Comparison of ENCODE assay signal across 14 mouse cellular contexts in the genomic region with DNA sequence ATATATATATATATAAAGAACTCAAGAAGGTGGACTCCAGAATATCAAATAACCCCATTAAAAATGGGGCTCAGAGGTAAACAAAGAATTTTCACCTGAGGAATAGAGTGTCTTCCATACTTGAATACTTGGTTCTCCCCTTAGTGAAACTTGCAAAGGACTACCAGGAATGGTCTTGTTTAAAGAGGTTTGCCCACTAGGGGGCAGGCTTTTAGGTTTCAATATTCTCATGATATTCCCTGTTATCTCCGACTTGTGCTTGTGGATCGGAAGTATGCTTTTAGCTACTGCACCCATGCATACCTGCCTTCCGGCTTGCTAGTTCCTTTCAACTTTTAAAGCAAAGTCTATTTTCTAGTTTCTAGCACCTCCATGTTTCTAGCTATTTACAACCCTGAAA.
A peak's percentile ranks its signal among the peaks of the same experiment; 100 is the strongest.
DNase-seq lines count a peak whose midpoint lies in the region; ATAC-seq and TF ChIP-seq lines count a peak whose summit lies in the region.
"Had no signal": no experiment of that assay in that cellular context is flagged by ENCODE, and none has a peak within 500 bp of the region (broad histone marks: within the 10 kb centered on the region; RNA-seq: fewer than 3 reads in every experiment).

No protein-coding gene starts in this region.

- H3K27me3 ChIP-seq in Patski, result no peaks in the 10 kb centered on the region
- H3K27me3 ChIP-seq: heart, embryonic 13.5 days; hindbrain, embryonic 12.5 days; limb, embryonic 12.5 days had no signal

- in situ Hi-C loops in Patski (cut with MboI; ENCODE audit: low pct_unique_long_range_greater_than_20kb), result no loop called here

- POLR2A ChIA-PET in Patski (lab: Charles Lee), result no interaction called here

- peak; percentile 41 for DNase-seq in embryo, embryonic 10.5 days (ENCODE audit: low spot score)
- DNase-seq in embryo, embryonic 10 days (ENCODE audit: low spot score), result no peak
- DNase-seq in lung, postnatal 36 days, result peak; percentile 1
- DNase-seq in lung, adult 18-20 months, result no peak
- DNase-seq in Patski (ENCODE audit: low read depth, low spot score), result no peak
- peak; percentile 2 for DNase-seq in embryo, embryonic 9.5 days (ENCODE audit: extremely low spot score)
- no peak for DNase-seq in urinary bladder, postnatal 25 days (ENCODE audit: low spot score)
- no peak for DNase-seq in ovary, adult 18-20 months (ENCODE audit: low spot score)
- DNase-seq: kidney, adult 18-20 months; lung, postnatal 14 days; midbrain, embryonic 14.5 days had no signal

- CTCF ChIA-PET in Patski (lab: Charles Lee), result no interaction called here

- peak; percentile 19 for TF ChIP-seq CTCF in Patski (IDR thresholded peaks at IDR 0.05)

- ATAC-seq in Patski, result no peak

Comparison
In these comparisons a context has a peak if more than half of its experiments do, and no peak if none do; other contexts are left out.
1. DNase-seq: peak in embryo, embryonic 10.5 days (single experiment), lung, postnatal 36 days (single experiment) and embryo, embryonic 9.5 days (single experiment); none in embryo, embryonic 10 days (single experiment), lung, adult 18-20 months (0 of 2), Patski (single experiment), urinary bladder, postnatal 25 days (single experiment) and ovary, adult 18-20 months (single experiment).